Mouse (Mus musculus) ES-E14 (cell line): ENCODE results near the gene Trim2. TPM values are rescaled to one million over a fixed set of nuclear protein-coding genes. Genes with fewer than 3 reads are reported as not detected.

ENCODE experiments used
- DNase-seq: peaks from one replicate; pipeline ENCODE4 v3.0.0-alpha.2; 2013; ENCODE audit warnings: low read depth, low spot score
- H3K27ac ChIP-seq: 2 replicates; pipeline ENCODE4 v1.5.1; 2012; ENCODE audit warnings: low read depth, mild to moderate bottlenecking, low read length, moderate library complexity, mixed read lengths; ENCODE audit not compliant: poor library complexity, insufficient read depth, severe bottlenecking
- H3K36me3 ChIP-seq: 2 replicates; pipeline ENCODE4 v1.6.1; 2012; ENCODE audit warnings: mild to moderate bottlenecking, low read length, moderate library complexity, mixed read lengths; ENCODE audit not compliant: control insufficient read depth, poor library complexity, insufficient read depth, severe bottlenecking
- H3K4me1 ChIP-seq, 2 experiments: fragments of 150-350 bp in 1 of 2; sonication (generic) in 1 of 2; 2 replicates each; pipeline ENCODE4 v1.6.1; 2012; ENCODE audit warnings: low read length in 2 of 2, mild to moderate bottlenecking in 1 of 2, mixed read lengths in 1 of 2; ENCODE audit not compliant: control insufficient read depth in 2 of 2, insufficient read depth in 2 of 2, poor library complexity in 1 of 2
- H3K4me3 ChIP-seq, 2 experiments: fragments of 150-350 bp in 1 of 2; sonication (generic) in 1 of 2; 2 replicates each; pipeline ENCODE4 v1.5.1; 2012; ENCODE audit warnings: low read length in 2 of 2, low read depth in 1 of 2, mild to moderate bottlenecking in 1 of 2, mixed read lengths in 1 of 2; ENCODE audit not compliant: insufficient read depth in 1 of 2, poor library complexity in 1 of 2, severe bottlenecking in 1 of 2
- H3K9ac ChIP-seq: 2 replicates; pipeline ENCODE4 v1.6.1; 2012; ENCODE audit warnings: low read depth, mild to moderate bottlenecking, low read length, mixed read lengths; ENCODE audit not compliant: poor library complexity, insufficient read depth, severe bottlenecking
- H3K9me3 ChIP-seq: fragments of 150-350 bp; sonication (generic); 2 replicates; pipeline ENCODE4 v1.6.1; 2012; ENCODE audit warnings: low read depth, mild to moderate bottlenecking, low read length; ENCODE audit not compliant: control insufficient read depth, insufficient read depth
- CHD2 ChIP-seq: IDR thresholded peaks from 2 replicates; pipeline ENCODE4 v1.6.1; 2014; ENCODE audit warnings: mild to moderate bottlenecking, low read depth, low read length, inconsistent platforms
- HCFC1 ChIP-seq: IDR thresholded peaks from 2 replicates; pipeline ENCODE4 v1.6.1; 2012; ENCODE audit warnings: low read length, inconsistent platforms, borderline replicate concordance; ENCODE audit not compliant: insufficient read depth
- MAFK ChIP-seq: IDR thresholded peaks from 2 replicates; pipeline ENCODE4 v1.6.1; 2014; ENCODE audit warnings: mild to moderate bottlenecking, low read depth, low read length, inconsistent platforms; ENCODE audit not compliant: insufficient read depth
- ZC3H11A ChIP-seq: IDR thresholded peaks from 2 replicates; pipeline ENCODE4 v1.6.1; 2012; ENCODE audit warnings: low read depth, mild to moderate bottlenecking, inconsistent platforms, low read length, borderline replicate concordance
- ZNF384 ChIP-seq: IDR thresholded peaks from 2 replicates; pipeline ENCODE4 v1.6.1; 2012; ENCODE audit warnings: low read depth, low read length, inconsistent platforms
- in situ Hi-C, 2 experiments: fragments of 600-800 bp; cut with MboI; formaldehyde crosslinking; loops; one replicate each; pipeline ENCODE4 v1.15.1; 2025; ENCODE audit warnings: low sequenced_read_pairs in 2 of 2, inconsistent platforms in 1 of 2; ENCODE audit not compliant: unreplicated experiment in 2 of 2
- total RNA-seq: library from RNA; depleted of rRNA; stranded (reverse); fragments of 300-350 nt; gene quantifications from 2 replicates; pipeline ENCODE4 v1.2.3, GENCODE M21; 2012

The Trim2 gene
- total RNA-seq, 1 experiment = 27.3 TPM

DNA sequence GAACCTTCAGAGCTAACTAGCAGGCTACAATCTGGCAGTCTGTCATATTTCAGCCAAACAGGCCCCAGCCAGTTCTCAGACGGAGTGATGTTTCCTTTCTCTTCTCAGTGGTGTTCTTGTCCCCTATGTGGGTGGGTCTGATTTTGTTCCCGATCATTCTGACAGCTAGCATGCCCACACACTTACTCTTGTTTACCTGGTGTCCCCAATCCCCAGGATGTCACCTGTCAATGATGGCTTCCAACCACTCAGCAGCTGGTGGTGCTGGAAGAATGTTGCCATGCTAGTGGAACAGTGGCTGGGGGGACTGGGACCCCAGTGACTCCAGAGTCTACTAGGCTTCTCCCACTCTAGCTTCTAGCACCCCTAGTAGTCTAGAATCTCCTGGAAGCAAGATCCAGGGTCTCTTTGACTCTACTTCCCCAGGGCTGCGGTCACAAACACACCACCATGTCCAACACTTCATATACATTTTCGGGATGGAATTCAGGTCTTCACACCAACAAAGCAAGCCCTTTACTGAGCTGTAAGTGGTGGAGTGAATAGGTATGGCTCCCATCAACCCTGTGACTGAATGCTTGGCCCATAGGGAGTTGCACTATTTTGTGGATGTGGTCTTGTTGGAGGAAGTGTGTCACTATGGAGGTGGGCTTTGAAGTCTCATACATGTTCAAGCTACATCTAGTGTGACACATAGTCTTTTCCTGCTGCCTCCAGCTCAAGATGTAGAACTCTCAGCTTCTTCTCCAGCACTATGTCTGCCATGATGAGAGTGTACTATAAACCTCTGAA, 148.9 kb downstream of the Trim2 start:
- DNase-seq = no peak
- Histone ChIP-seq H3K36me3 (no peaks in the 10 kb centered on the region), H3K9ac (no peak overlapping the region), H3K27ac (no peak overlapping the region), H3K4me1 (peaks cover 2 to 3% of the 10 kb centered on the region in 2 experiments; a peak in 1 of 4 replicates), H3K9me3 (no peaks in the 10 kb centered on the region), H3K4me3 (no peak overlapping the region)
- no peak for TF ChIP-seq MAFK
- no peak for TF ChIP-seq ZC3H11A
- no peak for TF ChIP-seq HCFC1
- in situ Hi-C loops = no loop called here

- no peak for DNase-seq
- Histone ChIP-seq H3K36me3 (no peaks in the 10 kb centered on the region), H3K4me3 (no peak overlapping the region), H3K4me1 (peaks cover 2 to 3% of the 10 kb centered on the region in 2 experiments; a peak in 1 of 4 replicates), H3K9me3 (no peaks in the 10 kb centered on the region), H3K9ac (no peak overlapping the region), H3K27ac (no peak overlapping the region)
- in situ Hi-C loops = no loop called here
- no peak for TF ChIP-seq MAFK
- no peak for TF ChIP-seq CHD2
- no peak for TF ChIP-seq ZNF384
- TF ChIP-seq ZC3H11A = no peak
- TF ChIP-seq HCFC1 = no peak
Observed at GRCm38 (mm10) chr3:84157011-84157410, 149.7 kb downstream of the Trim2 start.

GRCm38 (mm10) chr3:84156105-84156504, 150.6 kb downstream of the Trim2 start:
- DNase-seq = no peak
- no peak overlapping the region for H3K27ac ChIP-seq
- H3K9me3 ChIP-seq = no peaks in the 10 kb centered on the region
- peaks cover 2 to 3% of the 10 kb centered on the region in 2 experiments; a peak in 1 of 4 replicates for H3K4me1 ChIP-seq
- in situ Hi-C loops = no loop called here
- TF ChIP-seq MAFK (no peak), ZNF384 (no peak), ZC3H11A (no peak), HCFC1 (no peak), CHD2 (no peak)
- no peak overlapping the region for H3K9ac ChIP-seq
- peak overlapping the region in 1 of 2 experiments; percentile 37; a peak in 1 of 4 replicates for H3K4me3 ChIP-seq
- no peaks in the 10 kb centered on the region for H3K36me3 ChIP-seq

DNA sequence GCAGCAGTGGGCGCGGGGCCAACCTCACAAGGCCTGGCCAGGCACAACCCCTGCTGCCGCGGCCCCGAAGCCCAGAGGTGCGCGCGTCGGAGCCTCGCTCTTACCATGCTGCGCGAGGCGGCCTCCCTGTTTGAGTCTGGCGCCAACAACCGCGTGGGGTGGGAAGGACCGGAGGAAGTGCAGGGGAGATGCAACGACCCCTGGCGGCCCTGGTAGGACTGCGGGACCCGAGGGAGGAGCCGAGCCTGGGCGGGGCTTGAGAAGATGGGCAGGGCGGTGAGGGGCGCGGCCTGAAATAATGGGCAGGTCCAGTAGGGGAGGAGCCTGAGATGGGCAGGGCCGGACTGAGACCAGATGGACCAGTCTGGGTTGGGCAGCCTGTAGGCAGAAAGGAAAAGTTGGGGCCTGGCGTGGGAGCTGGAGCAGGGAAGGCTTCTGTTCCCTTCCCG, 151.1 kb downstream of the Trim2 start, which contains the start of gene Mnd1:
Gene Mnd1 (minus strand): TSS at position 229 of the 449 bp plus-strand sequence.
- Histone ChIP-seq H3K9me3 (no peaks in the 10 kb centered on the region), H3K36me3 (no peaks in the 10 kb centered on the region), H3K4me1 (peaks cover 2 to 3% of the 10 kb centered on the region in 2 experiments; a peak in 1 of 4 replicates), H3K27ac (peak within 1 kb of the TSS; percentile 89), H3K4me3 (peak within 1 kb of the TSS; percentile 74 to 94), H3K9ac (peak within 1 kb of the TSS; percentile 96)
- in situ Hi-C loops = no loop called here
- TF ChIP-seq ZNF384 = no peak
- no peak for TF ChIP-seq MAFK
- TF ChIP-seq CHD2 = no peak
- no peak for TF ChIP-seq ZC3H11A
- no peak for TF ChIP-seq HCFC1
- peak; percentile 96 for DNase-seq
